Mouse (Mus musculus) right cerebral cortex, postnatal 10 days (tissue): Measurements from ENCODE around the gene Lin52.
A peak's percentile ranks its signal among the peaks of the same experiment; 100 is the strongest.
"Not testable (repeated sequence)": the region's sequence is repeated elsewhere in the genome, so short reads cannot be mapped to it uniquely, and the experiment has no call there.

Experiments used
- DNase-seq, 2 experiments: peaks; one replicate each; pipeline ENCODE4 v3.0.0; 2021; ENCODE audit warnings: low spot score in 2 of 2

Lin52 gene

GRCm38 (mm10) chr12:84539537-84539936 is 88.3 kb downstream of the Lin52 start:
- not testable (repeated sequence) for DNase-seq

DNA sequence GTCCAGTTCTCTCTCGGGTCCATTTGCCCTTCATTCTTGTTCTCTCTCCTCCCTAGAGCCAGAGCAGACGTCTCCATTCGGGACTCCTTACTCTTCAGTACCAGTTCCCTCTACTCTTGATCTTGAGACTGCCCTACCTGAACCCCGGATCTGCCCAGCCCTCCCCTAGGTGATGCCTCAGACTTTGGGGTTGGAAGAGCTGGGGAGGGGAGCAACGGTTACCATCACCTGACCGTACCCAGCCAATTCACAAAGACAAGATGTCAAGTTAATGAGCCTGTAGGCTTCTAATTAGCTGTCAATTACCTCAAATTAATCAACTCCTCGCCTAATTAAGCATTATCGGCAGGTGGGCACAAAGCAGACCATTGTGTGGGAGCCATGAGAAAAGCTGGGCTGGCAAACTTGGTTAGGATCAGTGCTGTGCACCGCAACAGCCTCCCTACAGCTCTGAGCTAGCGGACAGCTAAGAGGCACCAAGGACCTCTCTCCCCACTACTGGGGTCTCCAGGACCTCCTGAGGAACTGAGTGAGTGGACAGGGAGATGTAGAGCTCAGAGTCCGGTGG is 90.3 kb downstream of the Lin52 start:
- DNase-seq: no peak

GRCm38 (mm10) chr12:84546028-84546427 is 94.8 kb downstream of the Lin52 start:
- DNase-seq: peak in 1 of 2 experiments; percentile 63

- no peak for DNase-seq
These were observed 95.4 kb downstream of the Lin52 start for GRCm38 (mm10) chr12:84546577-84547085.

GRCm38 (mm10) chr12:84548251-84548650 is 97.0 kb downstream of the Lin52 start:
- no peak for DNase-seq

DNA sequence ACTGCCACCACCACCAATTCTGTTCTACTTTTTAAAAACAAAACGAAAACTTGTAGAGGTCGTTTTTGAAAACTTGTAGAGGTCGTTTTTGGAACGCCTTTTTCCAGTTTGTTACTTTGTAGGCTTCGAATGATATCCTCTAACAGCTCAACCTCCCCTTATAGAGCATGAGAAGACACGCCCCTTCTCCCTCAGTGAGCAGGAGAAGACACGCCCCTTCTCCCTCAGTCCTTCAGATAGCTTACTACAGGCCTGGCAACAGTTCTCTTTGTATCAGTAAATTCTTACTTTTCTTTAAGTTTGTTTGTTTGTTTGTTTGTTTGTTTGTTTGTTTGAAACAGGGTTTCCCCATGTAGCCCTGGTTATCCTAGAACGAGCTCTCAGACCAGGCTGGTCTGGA is 104.0 kb downstream of the Lin52 start:
- no peak for DNase-seq

- no peak for DNase-seq
These were observed 111.3 kb downstream of the Lin52 start for GRCm38 (mm10) chr12:84562558-84562957.

DNA sequence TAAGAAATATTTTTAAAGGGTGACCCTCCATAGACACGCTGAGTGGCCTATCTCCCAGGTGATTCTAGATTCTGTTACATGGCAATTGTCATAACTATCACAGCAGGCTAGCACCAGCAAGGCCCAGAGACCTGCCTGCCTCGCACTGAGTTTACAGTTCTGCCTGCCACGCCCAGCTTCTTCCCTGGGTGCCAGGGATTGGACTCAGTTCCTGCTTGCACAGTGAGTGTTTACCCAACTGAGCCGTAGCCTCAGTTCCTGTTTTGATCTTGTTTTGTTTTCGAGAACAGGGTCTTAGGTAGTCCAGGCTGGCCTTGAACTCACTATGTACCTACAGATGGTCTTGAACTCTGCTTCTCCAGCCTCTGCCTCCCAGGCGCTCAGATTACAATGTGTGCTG is 116.4 kb downstream of the Lin52 start:
- no peak for DNase-seq

- DNase-seq: no peak
These were observed 118.2 kb downstream of the Lin52 start, which contains the start of gene Vsx2 for GRCm38 (mm10) chr12:84569336-84569970. Vsx2 (plus strand) TSS chr12:84569762.

- DNase-seq: no peak
These were observed 118.9 kb downstream of the Lin52 start for GRCm38 (mm10) chr12:84569976-84570693.

DNA sequence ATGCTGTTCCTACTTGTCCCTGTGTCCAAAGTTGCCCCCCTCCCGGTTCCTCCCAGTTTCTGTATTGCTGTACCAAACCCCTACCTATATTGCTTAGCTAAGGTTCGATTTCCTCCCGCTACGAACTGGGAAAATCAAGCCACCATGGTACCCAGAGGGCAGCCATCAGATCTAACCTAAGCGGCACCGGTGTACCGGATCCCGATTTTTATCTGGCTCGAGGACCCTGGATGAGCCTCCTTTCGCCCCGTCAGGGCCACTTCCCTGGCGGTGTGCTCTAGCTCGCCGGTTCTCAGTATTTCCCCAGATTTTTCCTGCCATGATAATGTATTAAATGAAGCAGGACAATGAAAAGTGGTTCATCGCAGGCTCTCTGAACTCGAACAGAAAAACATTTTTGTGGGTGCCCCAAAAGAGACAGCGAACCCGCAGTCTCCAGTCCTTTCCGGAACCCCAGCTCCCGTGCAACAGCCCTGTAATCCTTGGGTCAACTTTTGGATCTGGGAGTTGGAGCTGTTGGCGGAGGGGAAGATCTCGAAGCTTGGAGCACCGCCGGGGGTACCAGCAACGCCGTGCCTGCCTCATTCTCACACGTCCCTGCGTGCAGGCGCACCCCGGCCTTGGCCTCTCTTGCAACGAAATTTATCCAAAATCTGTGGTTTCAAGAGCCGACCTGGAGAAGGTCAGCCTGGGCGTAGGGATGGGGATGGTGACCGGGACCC is 119.6 kb downstream of the Lin52 start:
- DNase-seq: no peak

DNA sequence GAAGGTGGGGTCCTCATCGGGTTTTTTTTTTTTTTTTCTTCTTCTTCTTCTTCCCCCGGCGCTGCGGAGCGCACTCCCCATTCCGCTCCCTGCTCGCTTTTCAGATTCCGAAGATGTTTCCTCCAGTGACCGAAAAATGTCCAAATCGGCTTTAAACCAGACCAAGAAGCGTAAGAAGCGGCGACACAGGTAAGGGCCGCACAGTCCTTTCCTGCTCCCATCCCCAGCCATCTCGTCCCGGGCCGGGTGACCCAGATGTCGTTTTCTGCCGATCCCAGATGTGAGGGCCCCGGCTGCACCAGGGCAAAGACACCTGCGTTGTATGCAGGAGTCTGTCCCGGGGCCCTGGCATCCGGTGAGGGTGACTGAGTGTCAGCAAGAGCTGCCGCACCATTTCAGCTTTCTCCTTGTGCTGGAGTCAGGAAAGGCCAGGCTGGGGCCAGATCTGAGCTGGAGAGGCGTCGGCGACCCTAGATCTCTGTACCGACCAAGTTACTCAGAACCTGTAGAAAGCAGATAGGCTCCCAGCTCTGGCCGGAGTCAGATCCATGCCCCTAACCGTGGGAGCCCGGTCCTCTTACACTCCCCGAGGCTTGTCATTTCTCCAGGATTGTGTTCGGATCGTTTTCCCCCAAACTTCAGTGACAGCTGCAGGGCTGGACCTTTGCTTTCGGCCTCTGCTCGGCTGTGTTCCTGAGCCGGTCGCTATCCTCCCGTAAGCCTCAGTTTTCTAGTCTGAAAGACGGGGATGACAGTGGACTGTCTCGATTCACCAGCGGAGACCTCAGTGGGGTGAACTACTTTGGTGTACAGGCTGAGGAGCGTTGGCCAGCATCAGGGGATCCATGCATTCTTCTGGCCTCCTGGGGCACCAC is 120.5 kb downstream of the Lin52 start:
- DNase-seq: no peak

GRCm38 (mm10) chr12:84572341-84572720 is 121.1 kb downstream of the Lin52 start:
- no peak for DNase-seq

GRCm38 (mm10) chr12:84573094-84573493 is 121.9 kb downstream of the Lin52 start:
- DNase-seq: no peak

DNA sequence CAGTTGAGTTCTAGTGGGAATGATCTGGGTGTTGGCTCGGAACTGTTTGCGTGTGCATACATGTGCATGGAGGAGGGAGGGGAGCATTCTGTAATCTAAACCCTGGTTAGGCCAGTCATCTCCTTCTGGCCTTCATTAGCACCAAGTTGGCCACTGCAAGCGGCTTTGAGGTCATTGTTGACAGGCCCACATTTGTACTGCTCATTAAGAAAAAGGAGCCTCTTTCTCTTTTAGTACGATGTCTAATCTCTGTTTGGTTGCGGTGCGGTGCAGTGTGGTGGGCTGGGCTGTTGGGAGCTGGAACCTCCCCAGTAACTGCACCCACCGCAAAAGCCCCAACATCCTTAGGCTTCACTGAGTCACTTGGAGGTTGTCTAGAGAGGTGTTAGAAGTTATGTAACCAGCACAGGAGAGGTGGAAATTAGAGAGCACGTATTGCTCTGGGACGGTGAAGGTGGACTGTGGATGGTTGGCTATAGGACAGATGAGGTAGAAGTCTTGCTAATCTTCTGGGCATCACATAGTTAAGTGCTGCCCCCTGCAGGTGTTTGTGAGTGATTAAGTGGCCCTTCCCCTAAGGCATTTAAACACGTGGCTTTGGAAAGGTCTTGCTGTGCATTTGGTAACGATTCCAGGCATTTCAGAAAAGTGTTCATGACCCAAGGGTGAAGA is 126.7 kb downstream of the Lin52 start:
- DNase-seq: no peak

GRCm38 (mm10) chr12:84578440-84578770 is 127.2 kb downstream of the Lin52 start:
- DNase-seq: no peak

GRCm38 (mm10) chr12:84581285-84581684 is 130.1 kb downstream of the Lin52 start:
- no peak for DNase-seq

DNA sequence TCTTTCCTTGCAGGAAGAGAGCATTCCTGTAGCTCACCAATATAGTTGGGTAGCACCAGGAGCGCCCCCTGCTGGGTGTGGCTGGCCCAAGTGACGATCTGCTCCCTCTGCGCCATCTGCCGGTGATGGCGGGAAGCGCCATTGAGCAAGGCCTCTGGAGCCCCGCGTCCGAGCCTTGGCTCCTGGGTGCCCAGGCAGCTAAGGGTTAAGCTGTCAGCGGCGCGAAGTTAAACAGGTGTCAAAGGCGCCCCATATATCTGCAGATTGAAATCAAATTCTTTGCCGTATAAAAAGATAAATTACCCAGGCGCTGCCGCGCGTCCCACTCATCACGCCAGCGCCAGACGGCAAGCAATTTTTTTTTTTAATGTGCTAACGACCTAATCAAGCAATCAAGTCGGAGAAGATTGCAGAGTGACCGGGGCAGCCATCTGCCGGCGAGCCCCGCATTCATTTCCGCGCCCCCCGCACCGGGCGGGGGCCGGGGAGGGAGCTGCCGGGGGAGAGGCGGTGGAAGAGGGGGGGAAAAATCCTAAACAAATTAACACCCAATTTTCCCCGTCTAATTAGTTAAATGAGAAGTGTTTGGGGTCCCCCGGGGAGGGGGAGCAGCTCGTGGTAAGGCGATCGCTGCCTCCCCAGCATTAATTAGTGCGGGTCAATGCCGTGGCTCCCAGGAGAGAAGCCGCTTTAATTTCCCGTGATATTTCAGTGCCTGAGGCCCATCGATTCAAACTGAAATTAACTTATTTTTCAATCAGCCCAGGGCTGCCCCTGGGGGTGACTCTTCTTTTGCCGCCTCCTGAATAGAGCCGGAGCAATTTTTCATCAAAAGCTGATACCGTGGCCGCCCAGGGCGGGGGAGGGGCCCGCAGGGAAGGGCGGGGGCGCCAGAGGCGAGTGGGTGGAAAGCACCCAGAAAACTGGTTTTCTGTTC is 138.9 kb downstream of the Lin52 start:
- DNase-seq: peak; percentile 93 to 96
